Mouse (Mus musculus): ENCODE measurements at regions not wholly inside any gene's neighbourhood (a gene's known extent, or its start where the extent isn't known, plus 50 kb on each side); places are given as distances from the start of the nearest gene placed in this dataset.

- Histone ChIP-seq H3K27me3 (ENCODE audit: control insufficient read depth in 1 of 2, insufficient read depth in 2 of 2, low read length in 2 of 2) (no peaks in the 10 kb centered on the region), H3K9ac (ENCODE audit: control insufficient read depth, low read depth, low read length, poor library complexity, severe bottlenecking) (no peak overlapping the region), H3K4me1 (ENCODE audit: control insufficient read depth in 1 of 2, insufficient read depth in 2 of 2, low read length in 2 of 2) (peaks cover 1 to 13% of the 10 kb centered on the region in 2 experiments; a peak in 2 of 4 replicates), H3K36me3 (ENCODE audit: control insufficient read depth in 1 of 2, insufficient read depth in 2 of 2, low read length in 2 of 2) (no peaks in the 10 kb centered on the region), H3K79me2 (ENCODE audit: control insufficient read depth, insufficient read depth, low read length, poor library complexity) (no peaks in the 10 kb centered on the region), H3K27ac (ENCODE audit: control insufficient read depth, low read depth, low read length) (no peak overlapping the region), H3K4me3 (ENCODE audit: control insufficient read depth in 1 of 2, insufficient read depth in 1 of 2, low read depth in 2 of 2, low read length in 2 of 2) (no peak overlapping the region), H3K9me3 (replicated peaks; ENCODE audit: insufficient read depth, low read length) (no peaks in the 10 kb centered on the region)
- TF ChIP-seq NELFE (IDR thresholded peaks at IDR 0.05; ENCODE audit: low read depth, low read length) (no peak), POLR2A (IDR thresholded peaks at IDR 0.05; ENCODE audit: control insufficient read depth in 1 of 2, insufficient read depth in 1 of 2, low read depth in 1 of 2, low read length in 2 of 2, poor library complexity in 1 of 2) (no peak), ZNF384 (IDR thresholded peaks at IDR 0.05; ENCODE audit: low read depth, low read length) (no peak), TBP (IDR thresholded peaks at IDR 0.05; ENCODE audit: low read depth, low read length) (no peak), CTCF (IDR thresholded peaks at IDR 0.05 in 2 of 3, conservative IDR thresholded peaks at IDR 0.05 in 1 of 3; ENCODE audit: control insufficient read depth in 1 of 3, insufficient read depth in 1 of 3, low read depth in 2 of 3, low read length in 3 of 3, poor library complexity in 1 of 3, severe bottlenecking in 1 of 3) (no peak), MEF2A (IDR thresholded peaks at IDR 0.05; ENCODE audit: extremely low read depth, insufficient replicate concordance, low read depth, low read length, poor library complexity, severe bottlenecking) (no peak), MXI1 (IDR thresholded peaks at IDR 0.05; ENCODE audit: low read depth, low read length) (no peak)
- no peak for DNase-seq (ENCODE audit: low read depth, low spot score)
These were observed 51.1 kb upstream of the Otos start for GRCm38 (mm10) chr1:92699697-92700096.

GRCm38 (mm10) chr1:92699048-92699447, 50.4 kb upstream of the Otos start:
- peaks cover 1 to 13% of the 10 kb centered on the region in 2 experiments; a peak in 2 of 4 replicates for H3K4me1 ChIP-seq (ENCODE audit: control insufficient read depth in 1 of 2, insufficient read depth in 2 of 2, low read length in 2 of 2)
- peak; percentile 50 for DNase-seq (ENCODE audit: low read depth, low spot score)
- H3K9me3 ChIP-seq (replicated peaks; ENCODE audit: insufficient read depth, low read length): no peaks in the 10 kb centered on the region
- H3K36me3 ChIP-seq (ENCODE audit: control insufficient read depth in 1 of 2, insufficient read depth in 2 of 2, low read length in 2 of 2): no peaks in the 10 kb centered on the region
- H3K4me3 ChIP-seq (ENCODE audit: control insufficient read depth in 1 of 2, insufficient read depth in 1 of 2, low read depth in 2 of 2, low read length in 2 of 2): no peak overlapping the region
- H3K27ac ChIP-seq (ENCODE audit: control insufficient read depth, low read depth, low read length): no peak overlapping the region
- no peak for TF ChIP-seq EP300 (IDR thresholded peaks at IDR 0.05; ENCODE audit: low read depth in 1 of 2, low read length in 2 of 2)
- peak; percentile 36; the same call in 1 of the 2 replicates for TF ChIP-seq BHLHE40 (IDR thresholded peaks at IDR 0.05; ENCODE audit: borderline replicate concordance, low read depth, low read length)
- 0 out of 2 replicates have a peak, but pooled peaks have one; percentile 26 for TF ChIP-seq HCFC1 (IDR thresholded peaks at IDR 0.05; ENCODE audit: low read depth, low read length)
- no peak for TF ChIP-seq POLR2A (IDR thresholded peaks at IDR 0.05; ENCODE audit: control insufficient read depth in 1 of 2, insufficient read depth in 1 of 2, low read depth in 1 of 2, low read length in 2 of 2, poor library complexity in 1 of 2)
- TF ChIP-seq MXI1 (IDR thresholded peaks at IDR 0.05; ENCODE audit: low read depth, low read length): peak; percentile 52
- H3K79me2 ChIP-seq (ENCODE audit: control insufficient read depth, insufficient read depth, low read length, poor library complexity): no peaks in the 10 kb centered on the region
- no peaks in the 10 kb centered on the region for H3K27me3 ChIP-seq (ENCODE audit: control insufficient read depth in 1 of 2, insufficient read depth in 2 of 2, low read length in 2 of 2)
- 0 out of 2 replicates have a peak overlapping the region, but pooled peaks have one; percentile 18 for H3K9ac ChIP-seq (ENCODE audit: control insufficient read depth, low read depth, low read length, poor library complexity, severe bottlenecking)

- TF ChIP-seq USF1 (IDR thresholded peaks at IDR 0.05; ENCODE audit: low read depth, low read length) (no peak), ZKSCAN1 (IDR thresholded peaks at IDR 0.05; ENCODE audit: low read depth, low read length) (no peak), E2F4 (IDR thresholded peaks at IDR 0.05; ENCODE audit: borderline replicate concordance, low read depth, low read length) (no peak), GATA1 (IDR thresholded peaks at IDR 0.05; ENCODE audit: low read depth, low read length) (no peak), POLR2AphosphoS5 (IDR thresholded peaks at IDR 0.05; ENCODE audit: borderline replicate concordance, low read depth, low read length) (no peak), MYC (IDR thresholded peaks at IDR 0.05; ENCODE audit: low read depth, low read length) (no peak), ZNF384 (IDR thresholded peaks at IDR 0.05; ENCODE audit: low read depth, low read length) (no peak), HCFC1 (IDR thresholded peaks at IDR 0.05; ENCODE audit: low read depth, low read length) (no peak), NRF1 (IDR thresholded peaks at IDR 0.05; ENCODE audit: insufficient read depth, low read depth, low read length, poor library complexity, severe bottlenecking) (no peak), POLR2A (IDR thresholded peaks at IDR 0.05; ENCODE audit: control insufficient read depth in 1 of 2, insufficient read depth in 1 of 2, low read depth in 1 of 2, low read length in 2 of 2, poor library complexity in 1 of 2) (no peak), ZMIZ1 (IDR thresholded peaks at IDR 0.05; ENCODE audit: low read depth, low read length) (no peak), USF2 (IDR thresholded peaks at IDR 0.05; ENCODE audit: borderline replicate concordance in 1 of 2, insufficient read depth in 1 of 2, low read depth in 1 of 2, low read length in 2 of 2) (no peak), GABPA (IDR thresholded peaks at IDR 0.05; ENCODE audit: low read depth, low read length) (no peak), CHD1 (IDR thresholded peaks at IDR 0.05; ENCODE audit: low read depth, low read length) (no peak)
- no peaks in the 10 kb centered on the region for H3K36me3 ChIP-seq (ENCODE audit: control insufficient read depth in 1 of 2, insufficient read depth in 2 of 2, low read length in 2 of 2)
- 0 out of 4 replicates have a peak, but pooled peaks cover 0 to under 1% of the 10 kb centered on the region in 2 experiments for H3K27me3 ChIP-seq (ENCODE audit: control insufficient read depth in 1 of 2, insufficient read depth in 2 of 2, low read length in 2 of 2)
- DNase-seq (ENCODE audit: low read depth, low spot score): no peak
- no peak overlapping the region for H3K4me3 ChIP-seq (ENCODE audit: control insufficient read depth in 1 of 2, insufficient read depth in 1 of 2, low read depth in 2 of 2, low read length in 2 of 2)
- no peaks in the 10 kb centered on the region for H3K79me2 ChIP-seq (ENCODE audit: control insufficient read depth, insufficient read depth, low read length, poor library complexity)
- no peaks in the 10 kb centered on the region for H3K9me3 ChIP-seq (replicated peaks; ENCODE audit: insufficient read depth, low read length)
- peaks cover 1 to 13% of the 10 kb centered on the region in 2 experiments; a peak in 2 of 4 replicates for H3K4me1 ChIP-seq (ENCODE audit: control insufficient read depth in 1 of 2, insufficient read depth in 2 of 2, low read length in 2 of 2)
- no peak overlapping the region for H3K27ac ChIP-seq (ENCODE audit: control insufficient read depth, low read depth, low read length)
- 0 out of 2 replicates have a peak overlapping the region, but pooled peaks have one; percentile 18 for H3K9ac ChIP-seq (ENCODE audit: control insufficient read depth, low read depth, low read length, poor library complexity, severe bottlenecking)
These were observed 49.9 kb upstream of the Otos start for GRCm38 (mm10) chr1:92698541-92698940.
